Mouse (Mus musculus): Measurements from ENCODE around the gene Eif2ak4. TPM values are rescaled to one million over a fixed set of nuclear protein-coding genes. Genes with fewer than 3 reads are reported as not detected.

Gene Eif2ak4
- polyA plus RNA-seq, 1 experiment from 2014 or later = 11.8 TPM

- WGBS = 91% methylated on average over 5 of the region's 5 CpGs
- no peaks in the 10 kb centered on the region; the same call in 1 of the 2 replicates for H3K36me3 ChIP-seq (ENCODE audit: control insufficient read depth, insufficient read depth, low read length)
- H3K9me3 ChIP-seq (ENCODE audit: control insufficient read depth, low read length) = no peaks in the 10 kb centered on the region
- no peak overlapping the region for H3K27ac ChIP-seq (ENCODE audit: low read depth, low read length)
- H3K4me1 ChIP-seq (ENCODE audit: control insufficient read depth, insufficient read depth, low read length) = no peaks in the 10 kb centered on the region
- no peak for ATAC-seq (ENCODE audit: low FRiP score)
- H3K4me2 ChIP-seq = no peak overlapping the region
- H3K4me3 ChIP-seq (ENCODE audit: low read depth, low read length) = no peak overlapping the region
- H3K9ac ChIP-seq (ENCODE audit: low read length) = no peak overlapping the region
- H3K27me3 ChIP-seq (ENCODE audit: control insufficient read depth, insufficient read depth, low read length) = no peaks in the 10 kb centered on the region
- DNase-seq (ENCODE audit: low spot score, missing footprints) = no peak
Observed at GRCm38 (mm10) chr2:118399751-118400150, 11.3 kb downstream of the Eif2ak4 start.

- Histone ChIP-seq H3K9me3 (ENCODE audit: control insufficient read depth, low read length) (no peaks in the 10 kb centered on the region), H3K4me3 (ENCODE audit: low read depth, low read length) (no peak overlapping the region), H3K36me3 (ENCODE audit: control insufficient read depth, insufficient read depth, low read length) (no peaks in the 10 kb centered on the region; the same call in 1 of the 2 replicates), H3K4me2 (no peak overlapping the region), H3K9ac (ENCODE audit: low read length) (no peak overlapping the region), H3K27me3 (ENCODE audit: control insufficient read depth, insufficient read depth, low read length) (no peaks in the 10 kb centered on the region), H3K27ac (ENCODE audit: low read depth, low read length) (no peak overlapping the region), H3K4me1 (ENCODE audit: control insufficient read depth, insufficient read depth, low read length) (no peaks in the 10 kb centered on the region)
- DNase-seq (ENCODE audit: low spot score, missing footprints) = no peak
- WGBS = 77% methylated on average over 5 of the region's 5 CpGs
- ATAC-seq (ENCODE audit: low FRiP score) = no peak
Observed at GRCm38 (mm10) chr2:118401834-118402727, 13.7 kb downstream of the Eif2ak4 start.

GRCm38 (mm10) chr2:118404336-118404735 lies 15.9 kb downstream of the Eif2ak4 start:
- no peak overlapping the region for H3K4me2 ChIP-seq
- no peak overlapping the region for H3K9ac ChIP-seq (ENCODE audit: low read length)
- H3K4me1 ChIP-seq (ENCODE audit: control insufficient read depth, insufficient read depth, low read length) = no peaks in the 10 kb centered on the region
- no peak for DNase-seq (ENCODE audit: low spot score, missing footprints)
- no peaks in the 10 kb centered on the region; the same call in 1 of the 2 replicates for H3K36me3 ChIP-seq (ENCODE audit: control insufficient read depth, insufficient read depth, low read length)
- no peak overlapping the region for H3K4me3 ChIP-seq (ENCODE audit: low read depth, low read length)
- 89% methylated on average over 5 of the region's 5 CpGs for WGBS
- H3K27me3 ChIP-seq (ENCODE audit: control insufficient read depth, insufficient read depth, low read length) = no peaks in the 10 kb centered on the region
- H3K27ac ChIP-seq (ENCODE audit: low read depth, low read length) = no peak overlapping the region
- H3K9me3 ChIP-seq (ENCODE audit: control insufficient read depth, low read length) = no peaks in the 10 kb centered on the region
- ATAC-seq (ENCODE audit: low FRiP score) = no peak

GRCm38 (mm10) chr2:118405568-118405967 lies 17.1 kb downstream of the Eif2ak4 start:
- H3K9ac ChIP-seq (ENCODE audit: low read length) = no peak overlapping the region
- no peaks in the 10 kb centered on the region; the same call in 1 of the 2 replicates for H3K36me3 ChIP-seq (ENCODE audit: control insufficient read depth, insufficient read depth, low read length)
- ATAC-seq (ENCODE audit: low FRiP score) = no peak
- no peaks in the 10 kb centered on the region for H3K9me3 ChIP-seq (ENCODE audit: control insufficient read depth, low read length)
- WGBS = 83% methylated on average over 4 of the region's 4 CpGs
- no peak overlapping the region for H3K4me2 ChIP-seq
- no peaks in the 10 kb centered on the region for H3K4me1 ChIP-seq (ENCODE audit: control insufficient read depth, insufficient read depth, low read length)
- DNase-seq (ENCODE audit: low spot score, missing footprints) = no peak
- no peak overlapping the region for H3K27ac ChIP-seq (ENCODE audit: low read depth, low read length)
- H3K27me3 ChIP-seq (ENCODE audit: control insufficient read depth, insufficient read depth, low read length) = no peaks in the 10 kb centered on the region
- no peak overlapping the region for H3K4me3 ChIP-seq (ENCODE audit: low read depth, low read length)

GRCm38 (mm10) chr2:118406811-118407210 lies 18.4 kb downstream of the Eif2ak4 start:
- Histone ChIP-seq H3K9ac (ENCODE audit: low read length) (no peak overlapping the region), H3K4me1 (ENCODE audit: control insufficient read depth, insufficient read depth, low read length) (no peaks in the 10 kb centered on the region), H3K36me3 (ENCODE audit: control insufficient read depth, insufficient read depth, low read length) (peaks cover 3% of the 10 kb centered on the region; the same call in 1 of the 2 replicates), H3K4me2 (no peak overlapping the region), H3K4me3 (ENCODE audit: low read depth, low read length) (no peak overlapping the region), H3K27me3 (ENCODE audit: control insufficient read depth, insufficient read depth, low read length) (no peaks in the 10 kb centered on the region), H3K27ac (ENCODE audit: low read depth, low read length) (no peak overlapping the region), H3K9me3 (ENCODE audit: control insufficient read depth, low read length) (no peaks in the 10 kb centered on the region)
- DNase-seq (ENCODE audit: low spot score, missing footprints) (no peak), ATAC-seq (ENCODE audit: low FRiP score) (no peak)
- 82% methylated on average over 2 of the region's 2 CpGs for WGBS

GRCm38 (mm10) chr2:118408336-118408895 lies 20.0 kb downstream of the Eif2ak4 start:
- DNase-seq (ENCODE audit: low spot score, missing footprints) (no peak), ATAC-seq (ENCODE audit: low FRiP score) (no peak)
- no peaks in the 10 kb centered on the region for H3K4me1 ChIP-seq (ENCODE audit: control insufficient read depth, insufficient read depth, low read length)
- no peak overlapping the region for H3K9ac ChIP-seq (ENCODE audit: low read length)
- H3K36me3 ChIP-seq (ENCODE audit: control insufficient read depth, insufficient read depth, low read length) = peaks cover 6% of the 10 kb centered on the region; the same call in 1 of the 2 replicates
- H3K4me2 ChIP-seq = no peak overlapping the region
- H3K27me3 ChIP-seq (ENCODE audit: control insufficient read depth, insufficient read depth, low read length) = no peaks in the 10 kb centered on the region
- no peak overlapping the region for H3K27ac ChIP-seq (ENCODE audit: low read depth, low read length)
- H3K9me3 ChIP-seq (ENCODE audit: control insufficient read depth, low read length) = no peaks in the 10 kb centered on the region
- H3K4me3 ChIP-seq (ENCODE audit: low read depth, low read length) = no peak overlapping the region
- 86% methylated on average over 4 of the region's 4 CpGs for WGBS

GRCm38 (mm10) chr2:118412821-118413220 lies 24.4 kb downstream of the Eif2ak4 start:
- ATAC-seq (ENCODE audit: low FRiP score) = no peak
- Histone ChIP-seq H3K27me3 (ENCODE audit: control insufficient read depth, insufficient read depth, low read length) (no peaks in the 10 kb centered on the region), H3K4me2 (no peak overlapping the region), H3K4me3 (ENCODE audit: low read depth, low read length) (no peak overlapping the region), H3K36me3 (ENCODE audit: control insufficient read depth, insufficient read depth, low read length) (peaks cover 8% of the 10 kb centered on the region; the same call in 1 of the 2 replicates), H3K9ac (ENCODE audit: low read length) (no peak overlapping the region), H3K9me3 (ENCODE audit: control insufficient read depth, low read length) (no peaks in the 10 kb centered on the region), H3K4me1 (ENCODE audit: control insufficient read depth, insufficient read depth, low read length) (no peaks in the 10 kb centered on the region), H3K27ac (ENCODE audit: low read depth, low read length) (no peak overlapping the region)
- WGBS = 94% methylated on average over 11 of the region's 11 CpGs
- DNase-seq (ENCODE audit: low spot score, missing footprints) = no peak

- H3K4me1 ChIP-seq (ENCODE audit: control insufficient read depth, insufficient read depth, low read length) = no peaks in the 10 kb centered on the region
- ATAC-seq (ENCODE audit: low FRiP score) = no peak
- H3K9me3 ChIP-seq (ENCODE audit: control insufficient read depth, low read length) = no peaks in the 10 kb centered on the region
- no peak overlapping the region for H3K9ac ChIP-seq (ENCODE audit: low read length)
- WGBS = 91% methylated on average over 6 of the region's 6 CpGs
- DNase-seq (ENCODE audit: low spot score, missing footprints) = no peak
- no peak overlapping the region for H3K4me3 ChIP-seq (ENCODE audit: low read depth, low read length)
- H3K27me3 ChIP-seq (ENCODE audit: control insufficient read depth, insufficient read depth, low read length) = no peaks in the 10 kb centered on the region
- H3K36me3 ChIP-seq (ENCODE audit: control insufficient read depth, insufficient read depth, low read length) = peaks cover 6% of the 10 kb centered on the region; the same call in 1 of the 2 replicates
- no peak overlapping the region for H3K4me2 ChIP-seq
- H3K27ac ChIP-seq (ENCODE audit: low read depth, low read length) = no peak overlapping the region
Observed at GRCm38 (mm10) chr2:118415601-118416355, 27.4 kb downstream of the Eif2ak4 start.

Data from midbrain, embryonic 11.5 days (tissue).